Mouse (Mus musculus): ENCODE results near the gene Vps13c. TPM values are rescaled to one million over a fixed set of nuclear protein-coding genes. Genes with fewer than 3 reads are reported as not detected.
A peak's percentile ranks its signal among the peaks of the same experiment; 100 is the strongest.

The Vps13c gene
- polyA plus RNA-seq, 1 experiment from 2014 or later = 3.1 TPM

- Histone ChIP-seq H3K9me3 (no peaks in the 10 kb centered on the region), H3K36me3 (peaks cover 37% of the 10 kb centered on the region), H3K27me3 (no peaks in the 10 kb centered on the region), H3K4me3 (replicated peaks) (no peak overlapping the region), H3K27ac (no peak overlapping the region), H3K4me1 (replicated peaks) (no peaks in the 10 kb centered on the region), H3K4me2 (no peak overlapping the region), H3K9ac (replicated peaks) (no peak overlapping the region)
- 85% methylated on average over 7 of the region's 7 CpGs for WGBS
- ATAC-seq (ENCODE audit: insufficient number of reproducible peaks, insufficient read depth, low FRiP score, low TSS enrichment, low read depth) = no peak
Measured at GRCm38 (mm10) chr9:67955466-67956010, 115.3 kb downstream of the Vps13c start.

GRCm38 (mm10) chr9:67961953-67962352 is 121.8 kb downstream of the Vps13c start:
- Histone ChIP-seq H3K9me3 (peaks cover 4% of the 10 kb centered on the region; the same call in 1 of the 2 replicates), H3K36me3 (peaks cover 38% of the 10 kb centered on the region), H3K4me3 (replicated peaks) (no peak overlapping the region), H3K4me2 (no peak overlapping the region), H3K27ac (no peak overlapping the region), H3K27me3 (no peaks in the 10 kb centered on the region), H3K4me1 (replicated peaks) (no peaks in the 10 kb centered on the region), H3K9ac (replicated peaks) (no peak overlapping the region)
- no peak for ATAC-seq (ENCODE audit: insufficient number of reproducible peaks, insufficient read depth, low FRiP score, low TSS enrichment, low read depth)
- 96% methylated on average over 5 of the region's 5 CpGs for WGBS

DNA sequence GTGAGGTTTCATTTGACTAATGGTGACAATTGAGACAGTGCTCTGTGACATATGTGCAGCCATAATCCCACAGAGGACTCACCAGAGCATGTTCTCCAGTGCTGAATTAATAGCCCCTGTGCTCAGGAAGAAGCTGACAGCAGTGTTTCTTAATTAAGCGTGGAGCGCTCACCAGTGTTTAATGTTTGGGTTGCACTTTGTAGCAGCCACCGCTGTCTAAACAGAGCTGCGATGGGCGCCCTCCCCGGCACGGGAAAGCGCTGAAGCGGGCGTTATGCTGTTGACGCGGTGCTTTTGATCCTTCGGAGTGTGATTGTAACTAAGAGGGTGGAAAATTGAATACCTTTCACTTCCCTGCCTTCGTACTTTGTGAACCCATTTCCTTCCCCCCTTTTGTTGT is 125.7 kb downstream of the Vps13c start:
- Histone ChIP-seq H3K27me3 (no peaks in the 10 kb centered on the region), H3K9ac (replicated peaks) (no peak overlapping the region), H3K27ac (no peak overlapping the region), H3K36me3 (peaks cover 55% of the 10 kb centered on the region), H3K9me3 (peaks cover 4% of the 10 kb centered on the region; the same call in 1 of the 2 replicates), H3K4me2 (no peak overlapping the region), H3K4me3 (replicated peaks) (no peak overlapping the region), H3K4me1 (replicated peaks) (no peaks in the 10 kb centered on the region)
- ATAC-seq (ENCODE audit: insufficient number of reproducible peaks, insufficient read depth, low FRiP score, low TSS enrichment, low read depth) = no peak
- 70% methylated on average over 14 of the region's 14 CpGs for WGBS

GRCm38 (mm10) chr9:67967011-67967410 is 126.8 kb downstream of the Vps13c start:
- Histone ChIP-seq H3K27ac (no peak overlapping the region), H3K36me3 (peaks cover 50% of the 10 kb centered on the region), H3K4me1 (replicated peaks) (no peaks in the 10 kb centered on the region), H3K9me3 (peaks cover 4% of the 10 kb centered on the region; the same call in 1 of the 2 replicates), H3K27me3 (no peaks in the 10 kb centered on the region), H3K4me3 (replicated peaks) (no peak overlapping the region), H3K9ac (replicated peaks) (no peak overlapping the region), H3K4me2 (no peak overlapping the region)
- ATAC-seq (ENCODE audit: insufficient number of reproducible peaks, insufficient read depth, low FRiP score, low TSS enrichment, low read depth) = no peak
- WGBS = 78% methylated on average over 3 of the region's 3 CpGs

GRCm38 (mm10) chr9:67973451-67973850 is 133.3 kb downstream of the Vps13c start:
- Histone ChIP-seq H3K4me3 (replicated peaks) (no peak overlapping the region), H3K27ac (no peak overlapping the region), H3K36me3 (peaks cover 28% of the 10 kb centered on the region), H3K9ac (replicated peaks) (no peak overlapping the region), H3K9me3 (no peaks in the 10 kb centered on the region), H3K4me1 (replicated peaks) (no peaks in the 10 kb centered on the region), H3K4me2 (no peak overlapping the region), H3K27me3 (no peaks in the 10 kb centered on the region)
- ATAC-seq (ENCODE audit: insufficient number of reproducible peaks, insufficient read depth, low FRiP score, low TSS enrichment, low read depth) = no peak
- WGBS = 44% methylated on average over 6 of the region's 6 CpGs

DNA sequence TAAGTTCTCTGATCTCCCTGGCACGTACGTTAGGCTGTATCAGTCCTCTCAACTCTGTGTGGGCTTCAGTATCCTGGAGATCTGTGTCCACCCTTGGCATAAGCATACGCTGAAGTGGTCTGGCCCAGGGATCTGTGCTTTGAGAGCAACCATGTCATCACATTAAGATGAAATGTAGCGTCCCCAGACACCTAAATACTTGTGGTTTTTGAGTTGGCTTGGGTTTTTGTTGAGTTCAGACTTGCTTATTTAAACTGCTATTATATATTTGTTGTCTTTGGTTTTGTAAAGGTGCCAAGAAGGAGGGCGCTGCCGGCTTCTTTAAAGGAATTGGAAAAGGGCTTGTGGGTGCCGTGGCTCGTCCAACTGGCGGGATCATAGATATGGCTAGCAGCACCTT is 135.3 kb downstream of the Vps13c start:
- peaks cover 16% of the 10 kb centered on the region; the same call in 1 of the 2 replicates for H3K36me3 ChIP-seq
- H3K9ac ChIP-seq (replicated peaks) = no peak overlapping the region
- H3K9me3 ChIP-seq = no peaks in the 10 kb centered on the region
- no peak overlapping the region for H3K4me2 ChIP-seq
- no peak for ATAC-seq (ENCODE audit: insufficient number of reproducible peaks, insufficient read depth, low FRiP score, low TSS enrichment, low read depth)
- H3K4me1 ChIP-seq (replicated peaks) = no peaks in the 10 kb centered on the region
- WGBS = 93% methylated on average over 9 of the region's 9 CpGs
- no peak overlapping the region for H3K4me3 ChIP-seq (replicated peaks)
- H3K27me3 ChIP-seq = no peaks in the 10 kb centered on the region
- H3K27ac ChIP-seq = no peak overlapping the region

- ATAC-seq (ENCODE audit: insufficient number of reproducible peaks, insufficient read depth, low FRiP score, low TSS enrichment, low read depth) = no peak
- Histone ChIP-seq H3K27ac (no peak overlapping the region), H3K4me2 (no peak overlapping the region), H3K36me3 (no peaks in the 10 kb centered on the region), H3K9ac (replicated peaks) (no peak overlapping the region), H3K4me1 (replicated peaks) (no peaks in the 10 kb centered on the region), H3K27me3 (no peaks in the 10 kb centered on the region), H3K4me3 (replicated peaks) (no peak overlapping the region), H3K9me3 (no peaks in the 10 kb centered on the region)
- WGBS = 94% methylated on average over 7 of the region's 7 CpGs
Measured at GRCm38 (mm10) chr9:68006566-68006965, 166.4 kb downstream of the Vps13c start.

- Histone ChIP-seq H3K4me2 (peak overlapping the region; percentile 28; the same call in 1 of the 2 replicates), H3K4me1 (replicated peaks) (0 out of 2 replicates have a peak, but pooled peaks cover 3% of the 10 kb centered on the region), H3K36me3 (no peaks in the 10 kb centered on the region), H3K27ac (no peak overlapping the region), H3K4me3 (replicated peaks) (no peak overlapping the region), H3K27me3 (peaks cover 17% of the 10 kb centered on the region), H3K9ac (replicated peaks) (no peak overlapping the region), H3K9me3 (no peaks in the 10 kb centered on the region)
- 8% methylated on average over 11 of the region's 11 CpGs for WGBS
- ATAC-seq (ENCODE audit: insufficient number of reproducible peaks, insufficient read depth, low FRiP score, low TSS enrichment, low read depth) = no peak
Measured at GRCm38 (mm10) chr9:68014991-68015396, 174.8 kb downstream of the Vps13c start.

DNA sequence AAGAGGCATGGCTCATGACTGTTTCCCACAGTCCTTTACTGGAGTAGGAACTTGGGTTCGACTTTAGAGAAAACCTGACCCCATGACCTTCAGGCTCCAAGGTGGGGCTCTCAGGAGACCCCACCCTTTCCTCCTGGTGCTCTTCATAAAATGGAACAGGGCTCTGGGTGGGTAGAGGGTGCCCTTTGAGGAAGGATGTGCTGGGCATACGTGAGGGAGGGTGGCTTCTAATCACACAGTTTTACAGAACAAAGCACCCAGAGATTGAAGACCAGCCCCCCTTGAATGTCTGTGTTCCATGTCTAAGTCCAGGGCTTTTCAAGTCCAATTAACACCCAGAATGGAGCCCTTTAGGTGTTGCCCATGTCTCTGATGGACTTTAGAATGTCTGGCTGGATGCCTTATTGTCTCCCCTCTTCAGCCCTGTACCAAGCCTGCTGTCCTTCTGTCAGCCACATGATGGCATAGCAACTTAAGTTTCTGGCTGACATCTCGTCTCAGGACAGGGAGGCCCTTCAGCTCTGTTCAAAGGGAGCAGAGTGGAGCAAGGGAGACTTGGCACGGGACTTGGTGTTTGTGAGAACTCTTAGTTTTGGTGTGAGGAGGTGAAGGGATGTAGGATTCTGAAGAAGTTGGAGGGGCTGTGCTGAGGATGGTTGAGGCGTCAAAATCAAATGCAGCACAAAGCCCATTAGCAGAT is 176.2 kb downstream of the Vps13c start:
- Histone ChIP-seq H3K4me3 (replicated peaks) (no peak overlapping the region), H3K36me3 (no peaks in the 10 kb centered on the region), H3K4me1 (replicated peaks) (0 out of 2 replicates have a peak, but pooled peaks cover 3% of the 10 kb centered on the region), H3K4me2 (no peak overlapping the region), H3K27me3 (peaks cover 17% of the 10 kb centered on the region), H3K9me3 (no peaks in the 10 kb centered on the region), H3K27ac (no peak overlapping the region), H3K9ac (replicated peaks) (no peak overlapping the region)
- 56% methylated on average over 5 of the region's 5 CpGs for WGBS
- 0 out of 2 replicates have a peak, but pooled peaks have one; percentile 66 for ATAC-seq (ENCODE audit: insufficient number of reproducible peaks, insufficient read depth, low FRiP score, low TSS enrichment, low read depth)

DNA sequence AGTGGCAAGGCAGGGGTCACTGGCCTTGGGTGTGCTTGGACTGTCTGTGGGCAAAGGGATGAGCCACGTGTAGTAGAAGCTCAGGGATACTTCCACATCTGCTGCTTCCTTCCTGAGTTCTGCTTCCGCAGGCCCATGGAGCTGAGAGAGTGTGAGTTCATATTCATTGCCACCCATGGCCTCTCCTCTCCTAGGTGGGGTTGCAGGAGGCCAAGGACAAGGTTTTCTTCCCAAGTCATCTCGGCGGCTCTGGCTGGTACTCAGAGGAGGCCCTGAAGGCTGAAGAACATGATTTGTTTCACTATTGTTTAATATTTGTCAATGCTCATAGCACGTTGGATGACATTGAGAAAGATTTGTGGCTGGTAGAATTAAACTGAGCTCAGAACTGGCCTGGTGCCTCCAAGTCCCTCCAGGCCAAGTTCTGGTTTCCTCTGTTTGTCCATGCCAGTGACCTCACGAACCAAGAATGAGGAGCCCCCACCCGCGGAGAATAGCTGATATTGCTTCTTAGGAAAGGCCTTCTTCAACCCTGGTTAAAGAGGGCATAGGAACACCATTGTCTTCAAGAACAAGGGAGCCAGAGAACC is 180.7 kb downstream of the Vps13c start:
- Histone ChIP-seq H3K36me3 (no peaks in the 10 kb centered on the region), H3K27me3 (peaks cover 12% of the 10 kb centered on the region), H3K4me3 (replicated peaks) (no peak overlapping the region), H3K27ac (no peak overlapping the region), H3K4me2 (no peak overlapping the region), H3K9ac (replicated peaks) (no peak overlapping the region), H3K4me1 (replicated peaks) (peaks cover 10% of the 10 kb centered on the region; the same call in 1 of the 2 replicates), H3K9me3 (no peaks in the 10 kb centered on the region)
- ATAC-seq (ENCODE audit: insufficient number of reproducible peaks, insufficient read depth, low FRiP score, low TSS enrichment, low read depth) = no peak
- WGBS = 83% methylated on average over 8 of the region's 8 CpGs

DNA sequence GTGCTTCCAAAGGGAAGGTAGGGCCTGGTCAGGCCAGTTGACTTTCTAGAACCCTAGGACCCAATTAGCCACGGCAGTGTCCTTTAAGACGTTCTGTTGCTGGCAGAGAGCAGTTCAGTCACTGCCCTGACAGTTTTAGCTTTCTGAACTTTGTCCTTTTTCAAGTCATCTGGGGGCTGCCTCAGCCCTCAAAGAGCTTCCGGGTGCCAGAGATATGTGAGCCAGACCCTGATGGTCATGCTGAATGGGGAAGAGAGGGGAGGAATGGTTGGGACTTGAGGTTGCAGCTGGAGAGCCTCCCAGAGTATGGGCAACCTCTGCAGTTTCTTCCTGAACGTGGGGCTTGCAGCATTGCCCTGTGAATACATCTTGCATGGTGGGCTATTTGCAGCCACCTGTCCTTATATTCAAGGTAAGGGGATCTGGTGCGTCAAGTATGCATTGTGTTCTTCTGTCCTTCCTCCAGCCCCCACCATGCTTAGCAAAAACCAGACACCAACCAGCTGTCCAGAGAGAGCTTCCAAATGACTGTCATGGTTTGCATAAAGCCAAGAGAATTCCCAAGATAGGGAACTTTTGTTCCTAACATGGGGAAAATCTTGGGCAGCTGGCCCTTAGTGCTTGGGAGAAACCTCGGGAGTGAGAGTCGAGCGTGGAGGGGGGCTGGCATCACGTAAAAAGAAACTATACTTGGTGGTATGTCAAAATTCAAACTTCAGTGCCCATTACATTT is 182.3 kb downstream of the Vps13c start:
- no peak for ATAC-seq (ENCODE audit: insufficient number of reproducible peaks, insufficient read depth, low FRiP score, low TSS enrichment, low read depth)
- H3K9me3 ChIP-seq = no peaks in the 10 kb centered on the region
- 53% methylated on average over 9 of the region's 9 CpGs for WGBS
- H3K4me2 ChIP-seq = no peak overlapping the region
- peaks cover 10% of the 10 kb centered on the region; the same call in 1 of the 2 replicates for H3K4me1 ChIP-seq (replicated peaks)
- no peaks in the 10 kb centered on the region for H3K36me3 ChIP-seq
- H3K27ac ChIP-seq = no peak overlapping the region
- no peak overlapping the region for H3K9ac ChIP-seq (replicated peaks)
- peaks cover 7% of the 10 kb centered on the region for H3K27me3 ChIP-seq
- no peak overlapping the region for H3K4me3 ChIP-seq (replicated peaks)
